Mouse (Mus musculus) myocyte (in vitro differentiated cells): ENCODE data around the gene Tmem200a.

Experiments
- CEBPB ChIP-seq: IDR thresholded peaks from 2 replicates; pipeline ENCODE4 v1.6.1; 2011; ENCODE audit warnings: mild to moderate bottlenecking, moderate library complexity; ENCODE audit not compliant: poor library complexity, insufficient read depth, severe bottlenecking
- E2F4 ChIP-seq: IDR thresholded peaks from one replicate; pipeline ENCODE4 v1.6.1; 2011; ENCODE audit warnings: mild to moderate bottlenecking, control low read depth, moderate library complexity; ENCODE audit not compliant: insufficient read depth
- MAX ChIP-seq: IDR thresholded peaks from one replicate; pipeline ENCODE4 v1.6.1; 2011; ENCODE audit warnings: low read depth, mild to moderate bottlenecking, control low read depth
- MYOD1 ChIP-seq, 3 experiments: IDR thresholded peaks; one replicate each; pipeline ENCODE4 v1.6.1; 2011; ENCODE audit warnings: control low read depth in 2 of 3, low read depth in 2 of 3, mild to moderate bottlenecking in 2 of 3, moderate library complexity in 1 of 3; ENCODE audit not compliant: insufficient read length in 2 of 3, control insufficient read depth in 1 of 3
- MYOG ChIP-seq, 3 experiments: IDR thresholded peaks; one replicate each; pipeline ENCODE4 v1.6.1; 2011; ENCODE audit warnings: control low read depth in 2 of 3, low read depth in 2 of 3, mild to moderate bottlenecking in 2 of 3; ENCODE audit not compliant: insufficient read length in 2 of 3, control insufficient read depth in 1 of 3, insufficient read depth in 1 of 3
- POLR2A ChIP-seq: IDR thresholded peaks from one replicate; pipeline ENCODE4 v1.6.1; 2011; ENCODE audit warnings: low read depth, mild to moderate bottlenecking, control low read depth, moderate library complexity; ENCODE audit not compliant: insufficient read length
- POLR2AphosphoS2 ChIP-seq: IDR thresholded peaks from one replicate; pipeline ENCODE4 v1.6.1; 2011; ENCODE audit warnings: low read depth, control low read depth; ENCODE audit not compliant: insufficient read length
- SRF ChIP-seq: IDR thresholded peaks from one replicate; pipeline ENCODE4 v1.6.1; 2011; ENCODE audit warnings: low read depth; ENCODE audit not compliant: control insufficient read depth, insufficient read length
- TCF12 ChIP-seq: IDR thresholded peaks from one replicate; pipeline ENCODE4 v1.6.1; 2011; ENCODE audit warnings: mild to moderate bottlenecking, control low read depth; ENCODE audit not compliant: poor library complexity, insufficient read depth, severe bottlenecking
- USF1 ChIP-seq: IDR thresholded peaks from one replicate; pipeline ENCODE4 v1.6.1; 2011; ENCODE audit warnings: low read depth, mild to moderate bottlenecking, control low read depth, moderate library complexity

GRCm38 (mm10) chr10:26000893-26001292 lies 78.0 kb downstream of the Tmem200a start:
- TF ChIP-seq CEBPB (no peak), MAX (no peak), POLR2AphosphoS2 (no peak), POLR2A (no peak), MYOG (IDR thresholded peaks at IDR 0.05; ENCODE audit: control insufficient read depth in 1 of 3, insufficient read depth in 1 of 3, insufficient read length in 2 of 3, low read depth in 2 of 3) (no peak), MYOD1 (IDR thresholded peaks at IDR 0.05; ENCODE audit: control insufficient read depth in 1 of 3, insufficient read length in 2 of 3, low read depth in 2 of 3) (no peak), USF1 (no peak), E2F4 (no peak), TCF12 (no peak), SRF (no peak)
